Mouse (Mus musculus): ENCODE data around the gene Rsad2.

- no peak for TF ChIP-seq TAL1 (IDR thresholded peaks at IDR 0.05; ENCODE audit: low read length)
- no peak for TF ChIP-seq GATA1 (IDR thresholded peaks at IDR 0.05; ENCODE audit: low read length)
These were observed 37.9 kb downstream of the Rsad2 start for GRCm38 (mm10) chr12:26418322-26418721.
